11 mouse cellular contexts compared by ENCODE assay signal in genomic region chr7:78884139-78884538, GRCm38 (mm10). TPM values are rescaled to one million over a fixed set of nuclear protein-coding genes. Genes with fewer than 3 reads are reported as not detected.
A peak's percentile ranks its signal among the peaks of the same experiment; 100 is the strongest.
DNase-seq lines count a peak whose midpoint lies in the region; ATAC-seq lines count a peak whose summit lies in the region.
"Had no signal": no experiment of that assay in that cellular context is flagged by ENCODE, and none has a peak within 500 bp of the region (broad histone marks: within the 10 kb centered on the region; RNA-seq: fewer than 3 reads in every experiment).

No protein-coding gene starts in this region.

- H3K9me3 ChIP-seq in hindbrain, embryonic 12.5 days (replicated peaks) = no peaks in the 10 kb centered on the region
- H3K9me3 ChIP-seq: heart, embryonic 12.5 days; kidney, embryonic 15.5 days had no signal

- H3K9ac ChIP-seq in hindbrain, embryonic 12.5 days = peak overlapping the region; percentile 51
- H3K9ac ChIP-seq: heart, embryonic 12.5 days; kidney, embryonic 15.5 days had no signal

- peak overlapping the region; percentile 66 for H3K4me2 ChIP-seq in hindbrain, embryonic 12.5 days (replicated peaks)
- H3K4me2 ChIP-seq: heart, embryonic 12.5 days; kidney, embryonic 15.5 days had no signal

- H3K27ac ChIP-seq in hindbrain, embryonic 12.5 days = peak overlapping the region; percentile 83
- H3K27ac ChIP-seq: kidney, embryonic 15.5 days had no signal

- peak; percentile 53 for ATAC-seq in hindbrain, embryonic 12.5 days (ENCODE audit: low FRiP score)

- no peaks in the 10 kb centered on the region for H3K36me3 ChIP-seq in hindbrain, embryonic 12.5 days
- H3K36me3 ChIP-seq: heart, embryonic 12.5 days; kidney, embryonic 15.5 days had no signal

- peak overlapping the region; percentile 58 for H3K4me3 ChIP-seq in hindbrain, embryonic 12.5 days
- H3K4me3 ChIP-seq: heart, embryonic 12.5 days had no signal

- peaks cover 64% of the 10 kb centered on the region for H3K4me1 ChIP-seq in hindbrain, embryonic 12.5 days

- 2% methylated on average over 6 of the region's 6 CpGs for WGBS in hindbrain, embryonic 12.5 days

- H3K27me3 ChIP-seq in hindbrain, embryonic 12.5 days = peaks cover 26% of the 10 kb centered on the region

- DNase-seq in layer of hippocampus, adult 18-20 months (ENCODE audit: low spot score in 2 of 2) = peak; percentile 62 to 76
- no peak for DNase-seq in layer of hippocampus, adult 11-12 months (ENCODE audit: low spot score)
- DNase-seq in embryo, embryonic 10 days (ENCODE audit: low spot score) = peak; percentile 84
- peak; percentile 70 for DNase-seq in neural tube, embryonic 10.5 days (ENCODE audit: extremely low spot score, low spot score)
- no peak for DNase-seq in yolk sac, embryonic 10.5 days (ENCODE audit: low spot score)
- DNase-seq in adipocyte (ENCODE audit: low spot score) = no peak
- no peak for DNase-seq in gastrocnemius, postnatal 25 days
- DNase-seq: cerebellum, postnatal 36 days had no signal

RNA-seq across cellular contexts. Expression of gene Aen, which starts 11.5 kb away (rescaled TPM):
- 10 to 100 TPM; 21.5 to 24.1 TPM for total RNA-seq in layer of hippocampus, adult 18-20 months (2021)
- 44.3 and 44.6 TPM in 2 replicates for polyA plus RNA-seq in hindbrain, embryonic 12.5 days (2016; fragmentation: Nextera tagmentation; extraction: Ambion mirVana)
- 10 to 100 TPM; 42.4 to 44.6 TPM for total RNA-seq in gastrocnemius, postnatal 25 days (2021)

RNA-seq across cellular contexts. Expression of gene Isg20, which starts 29.1 kb away (rescaled TPM):
- total RNA-seq in layer of hippocampus, adult 18-20 months (2021) = under 1 TPM; 0.68 to 0.69 TPM
- polyA plus RNA-seq in hindbrain, embryonic 12.5 days (2016; fragmentation: Nextera tagmentation; extraction: Ambion mirVana) = 0.40 and 0.86 TPM in 2 replicates
- 1 to 10 TPM in 1 of 2 experiments, under 1 TPM in 1; 0.69 to 3.2 TPM for total RNA-seq in gastrocnemius, postnatal 25 days (2021)

RNA-seq across cellular contexts. Expression of gene Det1, which starts 37.1 kb away (rescaled TPM):
- total RNA-seq in layer of hippocampus, adult 18-20 months (2021) = 1 to 10 TPM; 6.3 to 7.6 TPM
- 19.8 and 21.6 TPM in 2 replicates for polyA plus RNA-seq in hindbrain, embryonic 12.5 days (2016; fragmentation: Nextera tagmentation; extraction: Ambion mirVana)
- total RNA-seq in gastrocnemius, postnatal 25 days (2021) = 10 to 100 TPM; 13.3 to 14.5 TPM

Comparison
In these comparisons a context has a peak if more than half of its experiments do, and no peak if none do; other contexts are left out.
1. DNase-seq: peak in layer of hippocampus, adult 18-20 months (2 of 2), embryo, embryonic 10 days (single experiment) and neural tube, embryonic 10.5 days (single experiment); none in layer of hippocampus, adult 11-12 months (single experiment), yolk sac, embryonic 10.5 days (single experiment), adipocyte (single experiment) and gastrocnemius, postnatal 25 days (single experiment).